Mouse (Mus musculus): Measurements from ENCODE around the gene Spin2-ps6. TPM values are rescaled to one million over a fixed set of nuclear protein-coding genes. Genes with fewer than 3 reads are reported as not detected.

Gene Spin2-ps6
- not detected for polyA plus RNA-seq (2017; shearing (Covaris generic))

GRCm38 (mm10) chrX:33234569-33234968 lies at the start of gene Spin2-ps6:
TSS of gene Spin2-ps6 (plus strand) at chrX:33234869.

Other genes starting within 250 kb of the Spin2-ps6 start
- not detected for gene Btbd35f12, start 78.5 kb downstream of the Spin2-ps6 start, polyA plus RNA-seq (2017; shearing (Covaris generic))